Mouse (Mus musculus): ENCODE data around the gene Caly.
A peak's percentile ranks its signal among the peaks of the same experiment; 100 is the strongest.

Gene Caly

GRCm38 (mm10) chr7:140042728-140043127 is 39.6 kb downstream of the Caly start:
- no peak for DNase-seq (ENCODE audit: low read depth, low spot score)

GRCm38 (mm10) chr7:140037171-140037555 is 45.2 kb downstream of the Caly start:
- DNase-seq (ENCODE audit: low read depth, low spot score): no peak

- peak; percentile 92 for DNase-seq (ENCODE audit: low read depth, low spot score)
These were observed 45.8 kb downstream of the Caly start, which contains the start of the genes Zfp511 and Tubgcp2 for GRCm38 (mm10) chr7:140036281-140037170. Zfp511 (plus strand) TSS chr7:140036391. Tubgcp2 (minus strand) TSS chr7:140036669.

GRCm38 (mm10) chr7:140035456-140035855 is 46.9 kb downstream of the Caly start:
- no peak for DNase-seq (ENCODE audit: low read depth, low spot score)

- no peak for DNase-seq (ENCODE audit: low read depth, low spot score)
These were observed 49.0 kb downstream of the Caly start for GRCm38 (mm10) chr7:140033386-140033785.

GRCm38 (mm10) chr7:140032366-140032765 is 50.0 kb downstream of the Caly start:
- no peak for DNase-seq (ENCODE audit: low read depth, low spot score)

- no peak for DNase-seq (ENCODE audit: low read depth, low spot score)
These were observed 50.6 kb downstream of the Caly start for GRCm38 (mm10) chr7:140031771-140032170.
